ENCODE assay signal across 10 mouse cellular contexts in genomic region chr4:55001386-55001785, GRCm38 (mm10). TPM values are rescaled to one million over a fixed set of nuclear protein-coding genes. Genes with fewer than 3 reads are reported as not detected.
DNase-seq lines count a peak whose midpoint lies in the region; ATAC-seq lines count a peak whose summit lies in the region.
"Had no signal": no experiment of that assay in that cellular context is flagged by ENCODE, and none has a peak within 500 bp of the region (broad histone marks: within the 10 kb centered on the region; RNA-seq: fewer than 3 reads in every experiment).

No protein-coding gene starts in this region.

- H3K4me1 ChIP-seq in heart, embryonic 11.5 days (ENCODE audit: control insufficient read depth, insufficient read depth, low read length), result peaks cover 46% of the 10 kb centered on the region
- peaks cover 55% of the 10 kb centered on the region for H3K4me1 ChIP-seq in heart, embryonic 15.5 days (replicated peaks)

- no peak overlapping the region for H3K4me2 ChIP-seq in heart, embryonic 11.5 days
- peak overlapping the region; percentile 9; the same call in 1 of the 2 replicates for H3K4me2 ChIP-seq in heart, embryonic 15.5 days
- H3K4me2 ChIP-seq: embryonic facial prominence, embryonic 15.5 days had no signal

- 58% methylated on average over 3 of the region's 3 CpGs for WGBS in heart, embryonic 11.5 days (ENCODE audit: insufficient replicate concordance)
- WGBS in heart, embryonic 15.5 days, result 23% methylated on average over 3 of the region's 3 CpGs

- no peak for ATAC-seq in heart, embryonic 11.5 days (replicated peaks; ENCODE audit: insufficient number of reproducible peaks, low FRiP score, low TSS enrichment)
- no peak for ATAC-seq in heart, embryonic 15.5 days (replicated peaks; ENCODE audit: insufficient number of reproducible peaks, insufficient read depth, low FRiP score, low read depth)
- ATAC-seq: midbrain, embryonic 16.5 days had no signal

- no peaks in the 10 kb centered on the region for H3K9me3 ChIP-seq in heart, embryonic 11.5 days (replicated peaks; ENCODE audit: control insufficient read depth, low read length)
- H3K9me3 ChIP-seq in heart, embryonic 15.5 days (replicated peaks), result no peaks in the 10 kb centered on the region
- H3K9me3 ChIP-seq: embryonic facial prominence, embryonic 15.5 days had no signal

- H3K9ac ChIP-seq in heart, embryonic 11.5 days (ENCODE audit: low read depth, low read length), result no peak overlapping the region
- no peak overlapping the region for H3K9ac ChIP-seq in heart, embryonic 15.5 days
- H3K9ac ChIP-seq: embryonic facial prominence, embryonic 15.5 days had no signal

- H3K4me3 ChIP-seq in heart, embryonic 11.5 days (ENCODE audit: low read depth, low read length), result no peak overlapping the region
- H3K4me3 ChIP-seq in heart, embryonic 15.5 days, result no peak overlapping the region
- H3K4me3 ChIP-seq: embryonic facial prominence, embryonic 15.5 days had no signal

- H3K36me3 ChIP-seq in heart, embryonic 11.5 days (ENCODE audit: control insufficient read depth, insufficient read depth, low read length), result peaks cover 2% of the 10 kb centered on the region; the same call in 1 of the 2 replicates
- no peaks in the 10 kb centered on the region for H3K36me3 ChIP-seq in heart, embryonic 15.5 days
- H3K36me3 ChIP-seq: embryonic facial prominence, embryonic 15.5 days had no signal

- H3K27ac ChIP-seq in heart, embryonic 11.5 days (ENCODE audit: low read depth, low read length), result no peak overlapping the region; the same call in 1 of the 2 replicates
- H3K27ac ChIP-seq in heart, embryonic 15.5 days, result peak overlapping the region; percentile 11
- H3K27ac ChIP-seq: embryonic facial prominence, embryonic 15.5 days had no signal

- peak; percentile 64 to 87 for DNase-seq in adrenal gland, adult (ENCODE audit: inconsistent age in 2 of 2, low spot score in 1 of 2)
- no peak for DNase-seq in adrenal gland, adult 18-20 months (ENCODE audit: low spot score in 2 of 2)
- DNase-seq in heart, adult 9 months (ENCODE audit: low spot score in 2 of 2), result peak; percentile 33 to 61
- peak; percentile 73 for DNase-seq in Muller cell, postnatal 12 days (ENCODE audit: inconsistent ontology term)
- no peak for DNase-seq in thymus, postnatal 25 days
- no peak for DNase-seq in layer of hippocampus, adult 9-11 months

- H3K27me3 ChIP-seq in heart, embryonic 11.5 days (ENCODE audit: control insufficient read depth, insufficient read depth, low read length), result no peaks in the 10 kb centered on the region
- no peaks in the 10 kb centered on the region for H3K27me3 ChIP-seq in heart, embryonic 15.5 days
- H3K27me3 ChIP-seq: embryonic facial prominence, embryonic 15.5 days had no signal

RNA-seq across cellular contexts. Expression of gene Zfp462, which starts 56.5 kb away (rescaled TPM):
- 10 to 100 TPM; 34.7 to 37.7 TPM for total RNA-seq in adrenal gland, adult 18-20 months (2021)
- polyA plus RNA-seq in heart, embryonic 11.5 days (2014; fragmentation: Nextera tagmentation; extraction: Ambion mirVana), result 3.6 and 5.7 TPM in 2 replicates
- polyA plus RNA-seq in heart, embryonic 15.5 days (2015; fragmentation: Nextera tagmentation; extraction: Ambion mirVana), result 1.8 and 2.0 TPM in 2 replicates

Comparison
In these comparisons a context has a peak if more than half of its experiments do, and no peak if none do; other contexts are left out.
1. DNase-seq: peak in adrenal gland, adult (2 of 2), heart, adult 9 months (2 of 2) and Muller cell, postnatal 12 days (single experiment); none in adrenal gland, adult 18-20 months (0 of 2), thymus, postnatal 25 days (single experiment) and layer of hippocampus, adult 9-11 months (single experiment).